Mouse (Mus musculus) thymus, postnatal 36 days (tissue): Measurements from ENCODE around the gene Cntn1.
A peak's percentile ranks its signal among the peaks of the same experiment; 100 is the strongest.

Experiments used
- DNase-seq, 2 experiments: peaks; one replicate each; pipeline ENCODE4 v3.0.0; 2022; ENCODE audit warnings: mixed read lengths in 2 of 2

Cntn1 gene

DNA sequence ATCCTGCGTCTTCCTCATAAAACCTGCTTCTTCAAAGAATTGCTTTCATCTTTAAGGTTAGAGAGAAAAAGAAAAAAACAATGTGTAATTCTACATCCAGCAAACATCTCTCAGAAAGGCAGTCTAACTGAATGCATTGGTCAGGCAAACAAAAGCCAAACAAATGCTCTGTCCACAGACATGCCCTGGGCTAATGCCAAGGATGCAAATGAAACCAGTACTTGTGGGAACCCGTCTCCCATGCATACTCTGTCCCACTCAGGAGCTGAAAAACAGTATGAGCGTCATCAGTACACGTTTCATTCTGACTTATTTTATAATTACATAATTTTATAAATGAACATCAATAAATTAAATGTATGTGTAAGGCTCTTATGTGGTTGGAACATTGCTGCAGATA lies 91.0 kb downstream of the Cntn1 start:
- DNase-seq, result no peak

DNA sequence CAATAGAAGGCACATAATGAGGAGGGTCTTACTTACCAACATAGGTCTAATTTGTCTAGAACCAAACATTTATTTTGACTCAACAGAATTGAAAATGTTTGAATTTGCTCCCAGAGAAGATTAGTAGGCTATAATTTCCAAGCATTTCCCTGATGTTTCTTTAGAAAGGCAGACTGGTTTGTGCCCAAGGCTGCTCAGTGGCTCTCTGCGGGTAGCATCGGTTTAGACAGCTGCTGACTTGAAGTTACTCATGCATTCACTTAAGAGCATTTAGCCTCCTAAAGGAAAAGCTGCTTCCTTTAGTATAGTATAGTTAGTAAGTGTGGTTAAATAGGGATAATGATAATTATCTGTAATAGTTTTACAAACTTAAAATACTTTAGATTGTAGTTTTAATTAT lies 104.0 kb downstream of the Cntn1 start:
- no peak for DNase-seq

DNA sequence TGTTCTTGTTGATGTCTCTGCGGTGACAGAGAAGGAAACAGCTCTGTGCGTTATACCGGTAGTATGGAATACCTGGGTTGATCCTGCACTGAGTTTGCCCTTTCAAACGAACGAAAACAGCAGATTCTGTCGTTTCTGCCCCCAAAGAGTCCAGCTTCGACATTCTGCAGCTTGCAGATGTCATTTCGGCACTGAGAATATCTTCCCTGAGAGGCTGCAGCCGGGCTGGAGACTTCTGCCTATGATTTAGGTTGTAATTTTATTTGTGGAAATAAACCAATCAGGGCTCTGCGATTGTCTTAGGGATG lies 109.8 kb downstream of the Cntn1 start:
- DNase-seq, result no peak

DNA sequence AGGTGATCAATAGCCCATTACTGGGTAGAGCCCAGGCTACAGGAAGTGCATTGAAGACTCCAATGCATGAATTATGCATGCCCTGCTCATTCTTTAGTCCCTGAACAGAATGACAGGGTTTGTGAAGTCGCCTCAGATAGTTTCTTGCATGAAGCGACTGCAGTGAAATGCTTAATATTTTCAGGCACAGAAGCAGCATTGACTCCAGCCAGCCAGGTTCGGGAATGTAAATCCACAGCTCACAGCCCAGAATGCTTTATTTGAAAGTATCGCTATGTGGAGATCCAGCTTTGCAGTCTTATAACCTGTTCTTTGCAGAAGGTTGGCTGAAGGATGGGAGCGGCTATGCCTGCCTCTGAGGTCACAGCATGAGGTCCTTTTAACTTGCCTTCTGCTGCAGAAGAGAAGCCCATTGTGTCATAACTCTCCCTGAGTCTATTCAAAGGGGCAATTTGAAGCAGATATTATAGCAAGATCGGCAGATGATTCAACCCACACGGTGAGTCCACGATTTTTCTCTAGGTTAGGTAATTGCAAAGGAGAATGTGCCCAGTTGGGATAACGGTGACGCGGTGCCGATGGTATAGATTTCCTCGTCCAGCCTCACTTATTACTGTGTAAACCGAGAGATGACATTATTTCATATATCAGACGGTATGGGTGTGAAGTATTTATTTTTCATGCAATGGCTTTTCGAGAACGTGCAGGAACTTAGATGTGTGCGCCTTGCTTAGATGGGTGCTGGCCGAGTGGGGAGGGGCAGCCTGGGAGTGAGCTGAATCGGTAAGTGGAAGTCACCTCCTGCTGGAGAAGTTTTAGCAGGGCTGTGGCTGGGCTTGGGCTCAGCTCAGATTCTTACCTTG lies 110.4 kb downstream of the Cntn1 start:
- no peak for DNase-seq

DNA sequence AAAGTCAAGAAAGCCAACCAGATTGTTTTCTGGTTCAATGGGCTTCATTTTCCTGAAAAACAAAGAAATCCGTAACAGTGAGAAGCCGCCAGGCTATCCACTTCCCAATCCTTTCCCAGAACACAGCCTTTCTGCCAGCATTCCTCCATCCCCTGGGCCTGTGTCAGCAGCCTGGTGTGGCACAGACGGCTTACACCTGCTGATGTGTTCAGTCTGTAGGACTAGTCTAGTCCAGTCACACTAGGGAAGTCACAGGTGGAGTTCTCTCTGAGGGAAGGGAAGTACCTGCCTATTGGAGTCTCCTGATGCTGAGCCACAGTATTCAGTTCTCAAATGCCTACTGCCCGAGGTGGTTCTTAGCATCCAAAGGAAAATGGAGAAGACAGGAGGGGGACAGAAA lies 111.9 kb downstream of the Cntn1 start:
- DNase-seq, result no peak

DNA sequence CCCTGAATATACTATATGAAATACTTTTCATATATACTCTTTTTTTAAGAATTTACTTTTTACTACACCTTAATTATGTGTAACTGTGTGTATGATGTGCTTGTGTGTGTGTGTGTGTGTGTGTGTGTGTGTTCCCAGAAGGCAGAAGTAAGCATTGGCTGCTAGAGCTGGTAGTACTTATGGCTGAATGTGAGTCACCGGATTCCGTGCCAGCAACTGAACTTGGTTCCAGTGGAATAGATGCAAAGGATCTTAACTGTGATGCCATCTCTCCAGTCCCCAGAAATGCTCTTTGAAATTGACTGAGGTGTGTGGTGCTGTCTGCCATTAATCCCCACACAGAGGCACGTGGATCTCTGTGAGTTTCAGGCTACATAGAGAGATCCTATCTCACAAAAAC lies 113.2 kb downstream of the Cntn1 start:
- DNase-seq, result no peak

DNA sequence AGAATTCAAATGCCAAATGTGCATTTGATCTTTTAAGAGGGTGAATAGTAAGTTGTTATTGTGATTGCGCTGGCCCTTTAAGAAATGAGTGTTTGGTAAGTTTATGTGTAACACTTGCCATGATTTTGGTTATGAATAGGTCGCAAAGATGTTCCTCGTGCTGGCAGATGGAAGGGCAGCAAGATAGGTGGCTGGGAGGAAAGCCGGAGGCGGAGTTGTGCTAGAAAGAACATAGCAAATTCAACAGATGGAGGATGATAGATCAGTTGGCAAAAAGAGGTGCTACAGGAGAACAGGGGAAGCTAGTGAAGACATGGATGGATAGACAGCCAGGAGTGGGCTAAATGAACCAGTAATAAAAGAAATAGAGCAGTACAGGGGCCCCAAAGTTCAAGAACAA lies 115.3 kb downstream of the Cntn1 start:
- no peak for DNase-seq

DNA sequence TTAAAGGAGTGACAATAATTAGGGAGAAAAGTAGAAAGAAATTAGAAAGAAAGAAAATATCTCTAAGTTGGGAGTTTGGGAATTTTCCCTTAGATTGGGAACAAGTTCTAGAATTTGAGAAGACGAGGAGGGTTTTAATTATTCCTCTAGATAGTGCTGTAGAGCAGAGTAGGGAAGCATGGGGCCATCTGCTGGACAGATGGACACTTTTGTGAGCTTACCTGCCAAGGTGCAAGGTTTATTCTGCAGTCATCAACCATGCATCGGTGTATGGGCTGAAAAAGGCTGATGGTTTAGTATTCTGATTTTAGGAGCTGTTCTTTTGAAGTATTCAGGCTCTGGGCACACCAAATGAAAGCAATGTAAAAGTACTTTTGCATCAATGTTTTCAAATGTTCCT lies 124.8 kb downstream of the Cntn1 start:
- no peak for DNase-seq

DNA sequence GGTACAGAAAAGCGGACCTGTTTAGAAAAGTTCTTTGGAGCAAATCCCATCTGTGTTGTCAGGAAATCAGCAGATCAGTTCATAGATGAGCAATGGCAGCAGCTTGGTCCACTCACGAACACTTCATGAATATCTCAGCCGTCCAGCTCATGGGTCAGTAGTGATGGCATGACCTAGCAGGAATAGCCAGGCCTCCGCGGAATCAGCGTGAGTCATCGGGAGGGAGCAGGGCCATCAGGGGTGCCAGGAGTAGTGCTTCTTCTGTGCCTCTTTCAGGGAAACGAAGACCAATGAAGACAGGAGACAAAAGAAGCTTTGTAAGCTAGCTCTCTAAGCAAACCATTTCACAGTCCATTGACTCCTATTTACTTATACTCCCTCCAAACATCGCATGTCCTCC lies 126.4 kb downstream of the Cntn1 start:
- no peak for DNase-seq

DNA sequence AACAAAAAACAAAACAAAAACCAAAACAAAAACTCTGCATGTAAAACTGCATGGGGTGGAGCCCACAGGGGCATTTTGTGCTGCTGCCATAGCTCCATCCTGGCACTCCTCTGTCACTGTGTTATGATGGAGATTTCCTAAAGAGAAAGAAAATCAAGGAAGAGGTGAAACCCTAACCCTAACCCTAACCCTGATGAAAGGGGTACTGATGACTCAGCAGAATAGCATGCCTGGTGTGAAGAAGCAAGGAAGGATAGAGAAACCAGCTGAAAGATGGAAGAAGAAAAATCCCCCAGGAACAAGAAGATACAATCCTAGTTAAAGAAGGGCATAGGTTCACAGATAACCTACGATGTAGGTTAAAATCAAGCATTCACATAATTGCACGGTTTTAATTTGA lies 134.5 kb downstream of the Cntn1 start:
- DNase-seq, result no peak

DNA sequence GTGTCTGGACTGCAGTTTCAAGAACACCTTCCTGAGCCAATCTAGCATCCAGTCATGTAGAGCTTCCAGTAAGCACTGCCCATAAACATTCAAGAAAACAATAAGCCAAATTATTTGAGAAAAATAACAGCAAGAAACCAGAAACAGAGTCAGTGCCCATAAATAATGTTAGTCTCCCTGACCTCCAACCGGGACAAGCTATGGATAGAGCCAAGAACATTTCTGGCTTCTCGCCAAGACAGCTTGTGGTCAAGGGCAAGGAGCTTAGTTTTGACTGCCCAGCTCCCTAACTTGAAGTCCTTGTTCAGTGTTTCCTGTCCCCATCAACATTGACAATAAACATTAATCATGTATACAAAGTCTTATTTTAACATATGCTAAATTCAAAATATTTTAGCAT lies 139.0 kb downstream of the Cntn1 start:
- no peak for DNase-seq

DNA sequence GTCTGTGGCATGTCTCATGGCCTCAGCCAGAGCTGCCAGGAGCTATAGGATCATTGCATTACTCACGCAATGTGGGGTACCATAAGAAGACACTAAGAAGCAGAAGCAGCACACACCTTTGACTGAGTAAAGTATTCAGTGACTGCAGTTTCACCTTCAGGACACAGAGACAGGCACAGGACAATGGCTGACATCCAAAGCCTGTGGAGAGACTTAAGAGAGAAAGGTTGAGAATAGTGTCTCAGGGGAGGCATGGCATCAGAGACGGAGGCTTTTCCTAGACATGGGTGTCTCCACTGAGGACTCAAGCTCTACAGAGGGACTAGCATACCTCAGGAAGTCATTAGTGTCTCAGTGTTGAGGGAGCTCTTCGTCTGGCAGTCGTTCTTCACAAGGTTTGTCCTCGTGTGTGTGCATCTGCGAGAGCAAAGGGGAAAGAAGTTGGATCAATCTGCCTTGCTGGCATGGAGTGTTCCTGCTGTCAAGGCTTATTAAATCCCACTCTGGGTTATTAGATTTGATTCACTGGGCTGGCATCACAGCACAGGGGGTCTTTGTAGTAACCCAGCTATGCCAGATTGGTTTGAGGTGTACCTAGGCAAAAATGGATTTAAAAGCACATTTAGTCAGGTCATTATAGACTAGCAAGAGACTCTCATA lies 149.5 kb downstream of the Cntn1 start:
- DNase-seq, result no peak

DNA sequence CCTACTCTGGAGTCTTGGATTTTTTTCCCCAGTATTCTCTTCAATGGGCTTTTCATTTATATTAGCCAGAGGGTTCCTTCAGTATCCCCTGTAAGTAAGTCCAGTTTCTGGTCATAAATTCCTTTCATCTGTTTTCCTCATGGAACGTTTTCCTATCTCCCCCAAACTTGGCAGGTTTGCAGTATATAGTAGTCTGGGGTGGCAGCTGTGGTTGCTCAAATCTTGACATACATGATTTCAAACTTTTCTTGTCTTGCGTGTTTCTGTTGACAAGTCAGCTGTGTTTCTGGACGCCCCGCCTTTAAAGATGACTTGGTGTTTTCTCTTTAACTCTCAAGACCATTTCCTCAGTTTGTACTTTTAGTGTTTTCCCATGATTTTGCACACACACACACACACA lies 155.7 kb downstream of the Cntn1 start:
- no peak for DNase-seq

DNA sequence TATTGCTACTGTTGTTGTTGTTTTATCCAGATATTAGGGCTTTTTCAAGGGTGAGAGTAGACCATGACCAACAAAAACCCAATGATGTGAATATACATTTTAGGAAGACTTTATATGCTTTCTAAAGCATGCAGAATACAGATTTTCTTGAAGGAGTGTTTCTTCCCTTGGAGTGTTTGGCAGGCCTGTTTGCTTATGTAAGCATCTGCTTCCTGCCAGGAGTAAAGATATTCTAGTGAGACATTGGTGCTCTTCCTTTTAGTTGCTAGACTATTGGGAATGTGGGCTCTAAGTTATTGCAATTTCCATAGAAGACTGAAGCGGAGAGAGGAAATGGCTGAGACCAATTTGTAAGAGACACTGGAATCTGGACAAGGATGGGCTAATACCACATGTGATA lies 158.8 kb downstream of the Cntn1 start:
- no peak for DNase-seq

DNA sequence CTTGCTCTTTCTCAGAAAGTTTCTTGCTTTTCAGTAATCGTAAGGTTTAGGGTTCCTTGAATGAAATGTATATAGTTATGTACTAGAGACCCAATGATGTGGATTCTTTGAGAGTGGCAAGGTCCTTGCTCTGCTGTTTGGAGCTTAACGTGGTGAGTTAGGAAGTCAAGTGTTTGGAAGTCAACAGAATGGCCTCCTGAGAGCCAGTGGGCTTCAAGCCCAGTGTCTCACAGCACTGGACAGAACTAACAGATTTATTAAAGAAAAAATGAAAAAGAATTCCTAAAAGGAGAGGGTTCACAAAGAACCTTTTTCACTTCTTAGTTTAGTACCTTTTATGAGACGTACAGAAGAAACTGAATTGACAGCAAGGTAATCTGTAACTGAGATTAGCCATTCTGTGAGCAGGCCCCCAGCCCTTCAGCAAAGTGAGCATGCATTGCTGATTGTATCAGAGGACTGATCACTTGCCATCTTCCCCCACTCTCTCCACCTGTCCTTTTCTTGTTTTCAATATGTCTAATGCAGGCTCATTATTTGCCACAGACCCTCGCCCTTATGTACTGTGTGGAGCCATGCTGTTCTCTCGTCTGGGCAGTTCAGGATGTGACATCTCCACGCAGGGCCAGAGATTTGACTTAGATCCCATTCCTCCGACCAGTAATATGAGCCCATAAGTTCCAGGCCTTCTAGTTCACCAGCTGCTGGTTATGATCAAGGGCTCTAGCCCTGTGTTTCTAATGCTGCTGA lies 159.7 kb downstream of the Cntn1 start:
- DNase-seq, result no peak

DNA sequence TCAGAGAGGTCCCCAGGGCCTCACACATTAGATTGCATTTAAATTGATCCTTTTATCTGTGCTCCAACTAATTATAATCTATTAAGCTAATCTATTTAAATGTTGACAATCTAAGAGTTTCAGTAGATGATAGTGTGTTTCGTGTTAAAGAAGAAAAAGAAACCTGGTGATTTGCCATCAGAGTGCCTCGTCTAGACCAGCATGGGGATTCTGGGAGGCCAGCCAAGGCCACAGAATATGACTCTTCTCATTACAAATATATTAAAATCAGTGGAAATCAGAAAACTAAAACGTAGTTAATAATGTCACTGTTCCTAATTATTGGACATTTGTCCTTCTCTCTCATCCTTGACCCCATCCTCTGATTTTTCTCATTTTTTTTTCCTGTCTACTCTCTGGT lies 164.9 kb downstream of the Cntn1 start:
- DNase-seq, result no peak

DNA sequence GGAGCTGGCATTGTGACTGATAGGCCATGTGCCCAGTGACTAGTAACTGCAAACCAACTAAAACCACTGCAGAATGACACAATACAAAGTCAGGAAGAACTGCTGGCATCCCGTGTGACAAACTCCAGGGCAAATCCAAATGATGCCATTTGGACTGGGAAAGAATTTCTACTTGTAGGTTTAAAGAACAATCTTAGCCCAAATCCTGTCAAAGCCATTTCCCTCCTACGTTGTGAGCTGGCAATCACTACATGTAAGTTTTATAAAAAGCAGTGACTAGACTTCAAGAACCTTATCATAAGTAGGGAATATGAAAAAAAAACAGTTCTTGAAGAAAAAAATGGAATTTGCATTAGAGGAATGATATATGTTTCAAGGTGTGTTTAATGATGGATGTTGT lies 170.5 kb downstream of the Cntn1 start:
- DNase-seq, result no peak

DNA sequence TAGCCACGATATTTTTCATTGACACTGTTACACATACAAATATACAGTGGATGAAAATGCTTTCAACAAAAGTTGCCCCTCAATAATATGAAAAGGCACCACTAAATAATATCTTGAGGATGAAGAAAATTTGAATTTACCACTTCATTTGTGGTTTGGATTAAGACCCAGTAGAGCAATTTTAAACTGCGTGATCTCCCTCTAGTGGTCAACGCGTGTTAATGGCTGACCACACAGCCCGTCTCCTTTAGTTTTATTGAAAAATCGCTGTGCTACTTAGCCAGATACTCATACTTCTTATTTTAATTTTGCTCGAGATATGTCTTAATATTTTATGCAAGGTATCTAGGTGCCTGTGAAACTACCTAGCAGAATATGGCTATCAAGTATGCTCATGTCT lies 180.4 kb downstream of the Cntn1 start:
- no peak for DNase-seq

DNA sequence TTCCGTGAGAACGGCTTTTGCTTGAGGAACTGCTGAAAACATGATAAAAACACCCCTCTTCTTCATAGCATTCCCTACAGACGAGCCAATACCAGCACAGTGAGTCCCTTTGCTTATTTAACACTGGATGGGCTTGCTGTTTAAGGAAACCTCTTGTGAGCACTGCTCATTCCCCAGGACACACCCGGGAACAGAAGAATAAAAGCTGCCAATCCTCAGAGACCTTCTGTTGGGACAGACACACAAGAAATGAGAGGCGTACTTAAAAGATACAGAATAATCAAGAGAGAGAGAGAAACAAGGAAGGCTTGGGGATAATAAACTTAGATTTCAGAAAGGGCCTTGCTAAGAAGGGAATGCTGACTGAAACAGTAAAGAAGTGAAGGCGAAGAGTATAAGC lies 184.9 kb downstream of the Cntn1 start:
- DNase-seq, result no peak

DNA sequence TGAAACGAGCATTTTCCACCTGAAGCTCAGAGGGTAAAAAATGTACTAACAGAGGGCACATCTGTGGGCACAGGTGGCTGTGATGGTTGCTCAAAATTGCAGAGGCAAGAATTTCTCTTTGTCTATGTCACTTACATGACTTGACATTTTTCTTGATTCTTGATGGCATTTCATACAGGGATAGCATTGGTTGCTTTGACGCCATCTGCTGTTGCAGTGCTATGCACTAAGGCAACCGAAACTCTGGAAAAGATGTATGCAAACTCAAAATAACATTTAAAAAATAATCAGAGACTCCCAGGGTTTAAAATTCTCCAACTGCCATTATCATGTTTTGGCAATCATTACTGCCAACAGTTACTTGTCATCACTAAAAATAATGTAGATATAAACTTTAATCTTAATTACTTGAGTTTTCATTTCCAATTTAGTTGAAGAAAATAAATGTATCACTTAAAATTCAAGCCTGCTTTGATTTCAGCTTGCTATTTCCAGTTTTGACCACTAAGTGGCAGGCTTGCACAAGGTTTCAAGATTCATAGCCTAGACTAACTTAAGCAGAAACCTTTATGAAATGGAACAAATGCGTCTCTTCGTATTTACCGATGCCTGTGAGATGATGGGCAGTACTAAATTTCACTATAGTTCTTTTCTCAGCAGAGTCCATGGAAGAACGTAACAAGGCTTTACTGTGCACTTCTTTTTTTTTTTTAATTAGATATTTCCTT lies 214.2 kb downstream of the Cntn1 start:
- peak in 1 of 2 experiments; percentile 3 for DNase-seq

DNA sequence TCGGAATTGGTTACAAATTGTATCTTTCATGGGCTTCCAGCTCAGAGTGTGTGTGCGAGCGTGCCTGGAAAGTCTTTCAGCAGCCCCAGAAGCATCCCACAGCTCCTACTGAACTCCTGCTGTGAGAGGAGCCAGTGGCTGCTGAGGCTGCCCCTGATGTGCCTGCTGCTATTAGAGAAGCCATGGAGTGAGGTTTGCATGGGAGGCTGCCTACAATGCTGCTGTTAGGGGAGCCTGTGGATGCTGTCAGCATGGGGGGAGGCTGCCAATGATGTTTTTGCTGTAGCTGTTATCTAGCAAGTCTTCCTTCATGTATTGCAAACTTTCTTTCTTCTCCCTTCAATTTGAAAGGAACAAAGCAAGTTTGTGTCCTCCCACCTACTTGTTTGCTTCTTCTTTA lies 217.4 kb downstream of the Cntn1 start:
- DNase-seq, result no peak

DNA sequence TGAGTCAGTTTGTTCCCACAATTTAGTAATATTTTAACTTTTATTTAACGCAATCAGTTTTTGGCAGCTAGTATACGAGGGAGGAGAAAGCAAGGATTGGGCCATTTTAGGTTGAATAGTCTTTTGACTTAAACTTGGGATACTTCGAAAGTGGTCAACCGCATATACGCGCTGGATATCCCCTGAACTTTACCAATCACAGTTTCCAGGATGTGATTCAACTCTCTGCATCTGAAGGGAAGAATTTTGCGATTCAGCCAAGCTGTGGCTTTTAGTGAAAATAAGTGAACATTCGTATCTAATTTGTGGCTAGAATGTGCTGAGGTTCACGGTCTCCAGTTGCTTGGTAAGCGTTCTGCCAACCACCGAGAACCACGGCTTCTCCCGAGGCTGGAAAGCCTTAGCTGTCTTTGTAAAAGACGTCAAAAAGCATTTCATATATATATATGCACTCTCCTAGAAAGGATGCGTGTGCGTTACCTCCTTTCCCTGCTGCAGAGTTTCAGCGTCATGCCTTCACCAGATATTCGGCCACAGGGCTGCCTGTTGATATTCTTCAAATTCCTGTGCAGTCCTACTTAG lies 217.9 kb downstream of the Cntn1 start:
- no peak for DNase-seq

DNA sequence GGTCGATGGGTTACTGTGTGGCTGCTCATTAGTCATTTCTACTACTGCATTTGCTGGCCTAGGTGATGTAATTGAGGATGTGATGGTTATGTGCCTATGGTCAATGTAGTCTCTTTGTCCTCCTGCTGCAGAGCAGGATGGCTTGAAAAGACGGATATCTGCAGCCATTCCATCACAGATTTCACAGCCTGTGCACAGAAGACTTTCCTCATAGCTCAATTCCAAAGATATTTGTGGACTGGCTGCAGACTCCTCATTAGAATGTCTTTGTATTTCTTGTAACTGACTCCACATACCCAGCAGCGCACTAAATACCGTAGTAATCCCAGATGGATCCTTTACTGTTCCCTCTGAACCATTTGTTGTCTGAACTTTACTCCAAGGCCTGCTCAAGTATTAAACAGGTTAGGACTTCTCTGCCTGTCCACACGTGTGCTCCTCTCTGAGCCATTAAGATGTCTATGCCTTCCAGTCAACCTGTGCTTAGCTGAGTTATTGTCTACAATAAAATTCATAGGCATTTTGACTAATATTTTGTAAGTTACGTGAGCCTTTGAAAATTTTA lies 220.9 kb downstream of the Cntn1 start:
- no peak for DNase-seq
